Mouse (Mus musculus) erythroblast, embryonic 14.5 days (primary cell): ENCODE results near the gene Sars.

Experiments used
- GATA1 ChIP-seq: IDR thresholded peaks from 2 replicates; pipeline ENCODE4 v1.6.1; 2012; ENCODE audit warnings: low read length, inconsistent platforms, mixed read lengths
- TAL1 ChIP-seq: IDR thresholded peaks from 3 replicates; pipeline ENCODE4 v1.6.1; 2012; ENCODE audit warnings: low read length, inconsistent platforms, mixed read lengths

DNA sequence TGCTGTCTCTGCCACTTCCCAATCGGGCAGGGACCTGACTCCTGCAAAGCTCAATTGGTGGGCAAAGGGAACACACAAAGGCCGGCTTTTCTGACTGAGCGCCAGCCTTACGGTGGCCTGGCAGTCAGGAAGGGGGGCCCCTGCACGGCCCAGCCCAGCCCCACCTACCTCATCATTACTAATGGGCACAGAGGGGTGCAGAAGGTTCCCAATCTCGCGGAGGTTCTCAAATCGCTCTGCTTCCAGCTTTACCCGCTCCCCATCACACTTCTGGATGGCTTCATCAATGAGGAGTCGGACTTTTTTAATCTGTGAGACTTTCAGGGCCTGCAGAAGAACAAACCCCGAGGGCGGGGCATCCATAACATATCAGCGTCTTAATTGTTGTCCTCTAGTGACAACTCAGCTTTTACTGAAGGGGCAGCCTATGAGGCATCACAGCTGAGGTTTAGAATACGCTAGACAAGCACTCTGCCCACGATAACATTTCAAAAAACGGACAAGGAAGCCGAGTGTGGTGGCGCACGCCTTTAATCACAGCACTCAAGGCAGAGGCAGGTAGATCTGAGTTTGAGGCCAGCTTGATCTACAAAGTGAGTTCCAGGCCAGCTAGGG is 11.0 kb downstream of the Sars start:
- no peak for TF ChIP-seq GATA1
- TF ChIP-seq TAL1 = no peak
